Mouse (Mus musculus) embryonic fibroblast, embryonic 13.5 days (primary cell): Measurements from ENCODE around the gene 1110059E24Rik. TPM values are rescaled to one million over a fixed set of nuclear protein-coding genes. Genes with fewer than 3 reads are reported as not detected.
"Not testable (repeated sequence)": the region's sequence is repeated elsewhere in the genome, so short reads cannot be mapped to it uniquely, and the experiment has no call there.

ENCODE experiments used
- H3K27ac ChIP-seq: 2 replicates; pipeline ENCODE4 v1.5.1; 2012; ENCODE audit warnings: low read length, control low read depth, inconsistent platforms; ENCODE audit not compliant: insufficient read depth
- H3K4me1 ChIP-seq: 2 replicates; pipeline ENCODE4 v1.6.1; 2011; ENCODE audit warnings: low read length; ENCODE audit not compliant: control insufficient read depth, insufficient read depth
- H3K4me3 ChIP-seq: 2 replicates; pipeline ENCODE4 v1.5.1; 2011; ENCODE audit warnings: mild to moderate bottlenecking, control low read depth, low read length; ENCODE audit not compliant: insufficient read depth
- CTCF ChIP-seq: IDR thresholded peaks from 2 replicates; pipeline ENCODE4 v1.5.1; 2011; ENCODE audit warnings: mild to moderate bottlenecking, control low read depth, low read length, moderate library complexity, borderline replicate concordance; ENCODE audit not compliant: insufficient read depth
- POLR2A ChIP-seq: IDR thresholded peaks from 2 replicates; pipeline ENCODE4 v1.6.1; 2011; ENCODE audit warnings: low read depth, mild to moderate bottlenecking, control low read depth, low read length, moderate library complexity
- polyA plus RNA-seq: library from polyadenylated mRNA; stranded (reverse); fragments of >200 nt; gene quantifications from 2 replicates; pipeline ENCODE4 v1.2.4, GENCODE M21; 2011; ENCODE audit warnings: low read depth; ENCODE audit not compliant: missing spikeins, insufficient read length

The 1110059E24Rik gene
- polyA plus RNA-seq, 1 experiment, result 38.7 TPM

DNA sequence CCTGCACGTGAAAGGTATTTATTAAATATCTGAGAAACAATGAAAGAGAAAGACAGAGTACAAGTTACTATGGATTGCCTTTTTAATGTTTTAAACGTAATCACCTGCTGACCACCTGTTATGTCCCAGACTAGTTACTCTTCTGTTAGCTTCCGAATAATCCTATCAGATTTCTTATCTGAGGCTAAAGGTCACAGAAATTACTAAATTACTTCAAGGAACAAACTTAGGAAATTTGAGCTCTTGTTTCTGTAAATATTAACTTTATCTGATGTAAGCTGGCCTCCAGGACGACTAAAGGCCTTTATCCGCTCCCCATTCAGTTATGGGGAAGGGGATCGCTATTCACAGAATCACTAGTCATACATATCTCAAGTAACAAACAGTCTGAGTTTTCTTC, 1.1 kb downstream of the 1110059E24Rik start:
- Histone ChIP-seq H3K4me3 (peak overlapping the region; percentile 72), H3K27ac (peak overlapping the region; percentile 90), H3K4me1 (peaks cover 6% of the 10 kb centered on the region; the same call in 1 of the 2 replicates)
- TF ChIP-seq CTCF (no peak), POLR2A (no peak)

GRCm38 (mm10) chr19:21646142-21646541, 6.6 kb downstream of the 1110059E24Rik start:
- TF ChIP-seq POLR2A (no peak), CTCF (no peak)
- Histone ChIP-seq H3K4me1 (peaks cover 5% of the 10 kb centered on the region), H3K4me3 (no peak overlapping the region), H3K27ac (no peak overlapping the region)

DNA sequence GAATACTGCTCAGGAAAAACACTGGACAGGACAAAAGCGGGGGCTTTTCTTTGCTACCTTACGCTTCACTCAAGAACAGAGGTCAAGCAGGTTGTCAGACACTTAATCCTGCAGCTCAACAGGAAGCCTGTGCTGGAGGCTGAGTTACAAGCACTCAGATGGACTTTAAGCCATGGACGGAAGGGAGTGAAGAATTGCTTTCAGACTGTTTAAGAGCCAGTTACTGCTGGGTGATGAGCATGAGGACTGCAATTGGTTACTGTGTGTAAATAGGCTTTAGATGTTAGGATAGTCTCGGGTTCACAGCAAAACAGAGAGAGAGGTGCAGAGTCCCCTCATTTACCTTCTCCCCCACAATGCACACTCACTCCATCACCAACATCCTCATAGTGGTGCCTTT, 7.5 kb downstream of the 1110059E24Rik start:
- Histone ChIP-seq H3K4me1 (peaks cover 5% of the 10 kb centered on the region), H3K4me3 (no peak overlapping the region), H3K27ac (no peak overlapping the region)
- no peak for TF ChIP-seq POLR2A
- no peak for TF ChIP-seq CTCF

DNA sequence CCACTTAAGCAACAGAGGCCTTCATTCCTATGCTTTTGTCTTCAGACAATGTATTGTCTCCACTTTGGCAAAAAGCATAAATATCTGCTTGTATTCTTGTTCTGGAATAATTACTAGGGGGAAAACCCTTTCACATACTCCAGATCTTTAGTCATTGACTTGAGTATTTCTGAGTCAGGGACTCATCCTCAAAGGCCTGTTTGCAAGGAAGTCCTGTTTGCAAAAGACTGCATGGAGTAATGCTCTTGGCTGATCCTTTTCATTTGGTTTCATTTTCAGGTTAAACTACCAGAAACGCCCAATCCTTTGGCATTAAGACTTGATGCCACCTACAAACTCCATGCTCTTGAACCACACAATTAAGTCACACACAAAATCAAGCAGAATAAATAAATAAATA, 8.8 kb downstream of the 1110059E24Rik start:
- Histone ChIP-seq H3K27ac (no peak overlapping the region), H3K4me1 (peaks cover 5% of the 10 kb centered on the region), H3K4me3 (no peak overlapping the region)
- TF ChIP-seq CTCF (no peak), POLR2A (no peak)

DNA sequence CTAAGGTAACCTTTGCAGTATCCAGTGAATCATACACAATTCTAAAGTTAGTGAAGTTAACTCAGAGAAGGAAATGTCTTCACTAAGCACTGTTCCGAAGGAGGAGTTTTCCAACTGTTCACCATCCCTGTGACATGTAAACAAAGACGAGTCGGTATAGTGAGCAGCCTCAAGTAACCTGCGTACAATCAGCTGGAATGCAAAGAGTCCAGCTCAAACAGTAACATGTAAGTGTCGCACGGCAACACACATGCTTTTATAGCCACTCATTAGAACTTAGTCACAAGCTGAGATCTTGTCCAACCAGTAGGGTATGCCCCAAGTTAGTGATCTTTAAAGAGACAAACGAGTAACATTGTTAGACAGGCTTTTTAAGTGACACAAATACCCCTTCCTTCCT, 15.1 kb downstream of the 1110059E24Rik start:
- H3K27ac ChIP-seq, result no peak overlapping the region
- H3K4me3 ChIP-seq, result no peak overlapping the region
- TF ChIP-seq CTCF (no peak), POLR2A (no peak)
- no peaks in the 10 kb centered on the region for H3K4me1 ChIP-seq

DNA sequence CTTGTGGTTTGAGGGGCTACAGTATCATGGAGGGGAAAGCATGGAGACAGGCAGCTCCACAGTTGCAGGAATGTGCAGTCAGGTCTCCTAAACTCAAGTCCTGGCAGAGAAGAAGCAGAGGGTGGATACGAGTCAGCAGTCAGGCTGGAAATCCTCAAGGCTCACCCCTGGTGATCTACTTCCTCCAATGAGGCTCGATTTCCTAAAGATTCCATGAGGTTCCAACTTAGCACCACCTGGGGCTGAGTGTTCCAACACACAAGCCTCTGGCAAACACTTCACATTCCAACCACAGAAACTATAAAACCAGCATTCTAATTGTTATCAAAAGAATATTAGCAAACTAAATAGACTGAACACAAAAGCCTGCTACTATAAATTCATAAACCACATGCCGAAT, 15.9 kb downstream of the 1110059E24Rik start:
- Histone ChIP-seq H3K4me1 (no peaks in the 10 kb centered on the region), H3K4me3 (no peak overlapping the region), H3K27ac (no peak overlapping the region)
- TF ChIP-seq CTCF, result no peak
- no peak for TF ChIP-seq POLR2A

DNA sequence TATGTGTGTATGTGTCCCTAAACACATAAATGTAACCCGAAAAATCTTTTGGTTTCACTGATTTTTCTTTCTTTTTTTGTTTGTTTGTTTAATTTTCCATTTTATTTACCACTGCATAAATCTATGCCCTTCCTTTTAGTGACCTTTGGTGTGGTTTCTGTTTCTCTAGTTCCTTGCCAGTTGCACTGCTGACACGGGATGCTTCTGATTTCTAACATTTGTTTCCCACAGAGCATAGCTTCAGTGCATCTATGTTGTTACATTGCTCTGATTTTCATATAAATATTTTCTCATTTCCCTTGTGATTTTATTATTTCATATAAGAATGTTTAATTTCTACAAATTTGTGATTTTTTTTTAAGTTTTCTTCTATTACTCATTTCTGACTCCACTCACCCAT, 17.4 kb downstream of the 1110059E24Rik start:
- Histone ChIP-seq H3K4me1 (no peaks in the 10 kb centered on the region), H3K4me3 (no peak overlapping the region), H3K27ac (no peak overlapping the region)
- TF ChIP-seq CTCF (no peak), POLR2A (no peak)

- Histone ChIP-seq H3K4me1 (no peaks in the 10 kb centered on the region), H3K4me3 (no peak overlapping the region), H3K27ac (no peak overlapping the region)
- TF ChIP-seq POLR2A, result no peak
- TF ChIP-seq CTCF, result no peak
These were observed 22.0 kb downstream of the 1110059E24Rik start for GRCm38 (mm10) chr19:21630656-21631331.

- H3K4me1 ChIP-seq, result no peaks in the 10 kb centered on the region
- H3K4me3 ChIP-seq, result no peak overlapping the region
- no peak overlapping the region for H3K27ac ChIP-seq
- no peak for TF ChIP-seq POLR2A
- TF ChIP-seq CTCF, result no peak
These were observed 23.3 kb downstream of the 1110059E24Rik start for GRCm38 (mm10) chr19:21629501-21629900.

- Histone ChIP-seq H3K4me3 (no peak overlapping the region), H3K4me1 (no peaks in the 10 kb centered on the region)
These were observed 23.7 kb downstream of the 1110059E24Rik start for GRCm38 (mm10) chr19:21629030-21629429.

DNA sequence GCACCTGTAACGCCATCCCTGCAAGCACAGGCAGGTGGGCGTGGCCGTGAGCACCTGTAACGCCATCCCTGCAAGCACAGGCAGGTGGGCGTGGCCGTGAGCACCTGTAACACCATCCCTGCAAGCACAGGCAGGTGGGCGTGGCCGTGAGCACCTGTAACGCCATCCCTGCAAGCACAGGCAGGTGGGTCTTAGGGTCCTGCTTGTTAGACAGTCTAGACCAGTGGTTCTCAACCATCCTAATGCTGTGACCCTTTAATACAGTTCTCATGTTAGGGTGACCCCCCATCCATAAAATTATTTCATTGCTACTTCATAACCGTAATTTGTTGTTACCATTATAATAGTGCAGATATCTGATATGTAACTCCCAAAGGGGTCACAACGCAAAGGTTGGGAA, 24.3 kb downstream of the 1110059E24Rik start:
- H3K4me1 ChIP-seq, H3K27ac ChIP-seq, H3K4me3 ChIP-seq: not testable (repeated sequence)

More at GRCm38 (mm10) chr19:21629030-21629429, 23.7 kb downstream of the 1110059E24Rik start:
- H3K27ac ChIP-seq, result no peak overlapping the region
- TF ChIP-seq POLR2A (no peak), CTCF (no peak)
